7 mouse cellular contexts compared by ENCODE assay signal in the genomic region with DNA sequence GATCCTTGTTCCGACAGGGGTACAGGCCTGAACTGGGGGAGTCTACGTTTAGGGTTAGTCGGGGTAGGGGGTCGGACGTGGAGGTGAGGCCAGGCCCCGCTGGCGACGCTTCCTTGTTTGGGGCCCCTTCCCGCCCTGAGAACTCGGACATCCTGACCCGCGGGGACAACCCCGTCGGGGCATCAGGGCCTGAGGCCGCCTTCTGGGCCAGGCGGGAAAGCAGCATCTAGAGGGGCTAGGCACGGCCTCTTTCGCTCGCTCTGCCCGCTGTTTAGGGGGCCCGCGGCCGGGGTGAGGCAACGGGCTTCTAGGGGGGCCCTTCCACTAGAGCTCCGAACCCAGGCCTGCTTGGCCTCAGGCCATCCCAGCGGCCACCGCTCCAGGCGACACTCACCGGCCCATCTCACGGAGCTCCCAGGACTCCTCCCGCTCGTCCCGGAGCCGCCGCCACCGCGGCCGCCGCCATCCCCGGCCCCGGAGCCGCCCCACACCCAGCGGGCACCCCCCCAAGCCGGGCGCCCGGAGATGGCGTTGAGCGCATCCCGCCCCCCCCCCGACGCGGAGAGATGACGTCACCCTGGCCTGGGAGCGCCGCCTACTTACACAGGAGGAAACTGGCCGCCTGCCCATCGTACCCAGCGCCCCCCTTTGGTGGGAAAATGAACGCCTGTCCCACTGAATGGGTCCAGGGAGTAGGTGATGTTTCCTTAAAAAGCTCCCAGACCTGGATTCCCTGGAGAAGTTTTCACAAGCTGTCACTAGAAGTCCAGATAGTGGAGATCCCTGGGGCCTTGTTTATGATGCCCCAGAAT. TPM values are rescaled to one million over a fixed set of nuclear protein-coding genes. Genes with fewer than 3 reads are reported as not detected.
DNase-seq lines count a peak whose midpoint lies in the region; ATAC-seq and TF ChIP-seq lines count a peak whose summit lies in the region.

Gene Atxn1l (minus strand): TSS at position 503 of the 812 bp plus-strand sequence.

- peak; percentile 91 for ATAC-seq in intestine, postnatal 0 days
- peak; percentile 86 for ATAC-seq in midbrain, embryonic 12.5 days (ENCODE audit: low FRiP score, low read depth)

- H3K36me3 ChIP-seq in intestine, postnatal 0 days (ENCODE audit: control insufficient read depth, insufficient read depth): peaks cover 19% of the 10 kb centered on the region
- peaks cover 24% of the 10 kb centered on the region for H3K36me3 ChIP-seq in midbrain, embryonic 12.5 days
- H3K36me3 ChIP-seq in small intestine, adult 2 months (ENCODE audit: control insufficient read depth, insufficient read depth, low read length): peaks cover 8% of the 10 kb centered on the region

- intact Hi-C loops in left cerebral cortex, postnatal 4 days (cut with DNase I): no loop called here

- peaks cover 7% of the 10 kb centered on the region; the same call in 1 of the 2 replicates for H3K4me1 ChIP-seq in intestine, postnatal 0 days (replicated peaks; ENCODE audit: control insufficient read depth, insufficient read depth, low read length)
- H3K4me1 ChIP-seq in midbrain, embryonic 12.5 days: peaks cover 14% of the 10 kb centered on the region
- peaks cover 6% of the 10 kb centered on the region; the same call in 1 of the 2 replicates for H3K4me1 ChIP-seq in small intestine, adult 2 months (ENCODE audit: control insufficient read depth, insufficient read depth, insufficient read length, low read length)

- TF ChIP-seq POLR2A in small intestine, adult 2 months (IDR thresholded peaks at IDR 0.05; ENCODE audit: low read depth, low read length): peak; percentile 12

- H3K27me3 ChIP-seq in intestine, postnatal 0 days (replicated peaks; ENCODE audit: control insufficient read depth, insufficient read depth, low read length): no peaks in the 10 kb centered on the region
- H3K27me3 ChIP-seq in midbrain, embryonic 12.5 days: no peaks in the 10 kb centered on the region
- H3K27me3 ChIP-seq in small intestine, adult 2 months (ENCODE audit: control insufficient read depth, insufficient read depth, low read length): no peaks in the 10 kb centered on the region

- peak within 1 kb of the TSS; percentile 96 for H3K4me3 ChIP-seq in intestine, postnatal 0 days (ENCODE audit: low read depth, low read length)
- H3K4me3 ChIP-seq in midbrain, embryonic 12.5 days: peak within 1 kb of the TSS; percentile 98
- peak within 1 kb of the TSS; percentile 93 for H3K4me3 ChIP-seq in small intestine, adult 2 months (ENCODE audit: low read depth, low read length)

- H3K9me3 ChIP-seq in intestine, postnatal 0 days (ENCODE audit: control insufficient read depth): no peaks in the 10 kb centered on the region
- no peaks in the 10 kb centered on the region for H3K9me3 ChIP-seq in midbrain, embryonic 12.5 days

- DNase-seq in adrenal gland, adult 8-10 months: peak; percentile 71
- peak; percentile 97 for DNase-seq in embryo, embryonic 9.5 days (ENCODE audit: extremely low spot score)
- DNase-seq in gonadal fat pad, adult 2 months (ENCODE audit: low read depth): no peak
- peak; percentile 91 for DNase-seq in left cerebral cortex, postnatal 4 days

- WGBS in intestine, postnatal 0 days: under 1% methylated on average over 59 of the region's 59 CpGs
- WGBS in midbrain, embryonic 12.5 days: under 1% methylated on average over 56 of the region's 59 CpGs
- WGBS in small intestine, adult 2 months: under 1% methylated on average over 59 of the region's 59 CpGs

- TF ChIP-seq CTCF in intestine, postnatal 0 days (IDR thresholded peaks at IDR 0.05; ENCODE audit: low read depth): peak; percentile 79
- TF ChIP-seq CTCF in small intestine, adult 2 months (IDR thresholded peaks at IDR 0.05; ENCODE audit: extremely low read depth, insufficient read length, insufficient replicate concordance, low read depth, low read length): peak; percentile 61; the same call in 1 of the 2 replicates

- peak within 1 kb of the TSS; percentile 85 for H3K4me2 ChIP-seq in intestine, postnatal 0 days (replicated peaks; ENCODE audit: low read depth)
- peak within 1 kb of the TSS; percentile 96 for H3K4me2 ChIP-seq in midbrain, embryonic 12.5 days (replicated peaks)

- peak within 1 kb of the TSS; percentile 98 for H3K9ac ChIP-seq in intestine, postnatal 0 days (ENCODE audit: low read depth, low read length)
- peak within 1 kb of the TSS; percentile 97 for H3K9ac ChIP-seq in midbrain, embryonic 12.5 days (replicated peaks)

- peak within 1 kb of the TSS; percentile 54 for H3K27ac ChIP-seq in intestine, postnatal 0 days (ENCODE audit: low read depth, low read length)
- 0 out of 2 replicates have a peak within 1 kb of the TSS, but pooled peaks have one; percentile 35 for H3K27ac ChIP-seq in midbrain, embryonic 12.5 days (replicated peaks)
- 0 out of 2 replicates have a peak within 1 kb of the TSS, but pooled peaks have one; percentile 5 for H3K27ac ChIP-seq in small intestine, adult 2 months (ENCODE audit: insufficient read depth, low read depth, low read length)

RNA-seq across cellular contexts. Expression of gene Atxn1l, which starts in this region (rescaled TPM):
- total RNA-seq in adrenal gland, adult 8-10 months (2022): 10 to 100 TPM; 42.1 to 57.0 (median 46.1) TPM
- polyA plus RNA-seq in gonadal fat pad, adult 2 months (2012; rRNA removed): 14.4 and 15.2 TPM in 2 replicates
- 2.4 and 2.6 TPM in 2 replicates for polyA plus RNA-seq in intestine, postnatal 0 days (2015; fragmentation: Nextera tagmentation; extraction: Ambion mirVana)
- 10 to 100 TPM; 28.7 to 34.0 TPM for total RNA-seq in left cerebral cortex, postnatal 4 days (2021)
- polyA plus RNA-seq in midbrain, embryonic 12.5 days (2016; fragmentation: Nextera tagmentation; extraction: Ambion mirVana): 7.3 and 8.3 TPM in 2 replicates
- 5.1 and 12.0 TPM in 2 replicates for polyA plus RNA-seq in small intestine, adult 2 months (2012; rRNA removed)
